Mouse (Mus musculus) spleen, adult 2 months (tissue): ENCODE measurements around the gene Cnot2.

Experiments used
- CTCF ChIP-seq: fragments of 200-500 bp; IDR thresholded peaks from 2 replicates; pipeline ENCODE4 v1.5.1; 2011; ENCODE audit warnings: mild to moderate bottlenecking, inconsistent platforms; ENCODE audit not compliant: insufficient read depth, insufficient read length, insufficient replicate concordance; ENCODE audit errors: extremely low read depth
- POLR2A ChIP-seq: fragments of 200-500 bp; IDR thresholded peaks from 2 replicates; pipeline ENCODE4 v1.6.1; 2011; ENCODE audit warnings: low read depth, low read length, inconsistent platforms

- TF ChIP-seq POLR2A (no peak), CTCF (no peak)
Observed at GRCm38 (mm10) chr10:116473071-116473758, 108.1 kb downstream of the Cnot2 start.
